Mouse (Mus musculus): Measurements from ENCODE around the gene Caprin1.

Caprin1 gene

GRCm38 (mm10) chr2:103797491-103798009 lies at the start of gene Caprin1:
Caprin1 (minus strand) TSS chr2:103797649.
- DNase-seq, result peak; percentile 95 to 96

- no peak for DNase-seq
Measured at GRCm38 (mm10) chr2:103846875-103847274, 49.4 kb upstream of the Caprin1 start.

GRCm38 (mm10) chr2:103846271-103846670 lies 48.8 kb upstream of the Caprin1 start:
- DNase-seq, result no peak

GRCm38 (mm10) chr2:103844016-103844415 lies 46.6 kb upstream of the Caprin1 start:
- no peak for DNase-seq

GRCm38 (mm10) chr2:103843321-103843720 lies 45.9 kb upstream of the Caprin1 start:
- DNase-seq, result no peak

DNA sequence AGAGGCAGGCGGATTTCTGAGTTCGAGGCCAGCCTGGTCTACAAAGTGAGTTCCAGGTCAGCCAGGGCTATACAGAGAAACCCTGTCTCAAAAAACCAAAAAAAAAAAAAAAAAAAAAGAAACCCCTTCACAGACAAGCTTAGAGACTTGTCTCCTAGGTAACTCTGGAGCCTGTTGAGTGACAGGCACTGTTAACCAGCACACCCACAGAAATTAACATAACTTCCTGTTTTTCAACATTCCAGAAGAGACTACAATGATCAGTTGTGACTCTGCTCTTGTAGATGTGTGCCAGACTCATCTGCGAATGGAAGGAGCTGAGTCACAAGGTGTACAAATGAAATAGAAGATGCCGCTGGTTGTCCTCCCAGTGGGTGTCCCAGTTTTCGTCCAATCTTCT lies 44.9 kb upstream of the Caprin1 start:
- no peak for DNase-seq

DNA sequence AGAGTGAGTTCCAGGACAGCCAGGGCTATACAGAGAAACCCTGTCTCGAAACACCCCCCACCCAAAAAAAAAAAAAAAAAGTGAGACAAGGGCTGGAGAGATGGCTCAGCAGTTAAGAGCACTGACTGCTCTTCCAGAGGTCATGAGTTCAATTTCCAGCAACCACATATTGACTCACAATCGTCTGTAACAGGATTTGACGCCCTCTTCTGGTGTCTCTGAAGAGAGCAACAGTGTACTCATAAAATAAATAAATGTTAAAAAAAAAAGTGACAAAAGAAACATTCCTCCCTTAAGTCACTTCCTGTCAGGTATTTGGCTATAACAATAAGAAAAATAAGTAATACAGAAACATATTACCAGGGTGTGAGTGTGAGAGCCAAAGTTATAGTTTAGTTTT lies 41.0 kb upstream of the Caprin1 start:
- DNase-seq, result no peak

GRCm38 (mm10) chr2:103837166-103837565 lies 39.7 kb upstream of the Caprin1 start:
- no peak for DNase-seq

DNA sequence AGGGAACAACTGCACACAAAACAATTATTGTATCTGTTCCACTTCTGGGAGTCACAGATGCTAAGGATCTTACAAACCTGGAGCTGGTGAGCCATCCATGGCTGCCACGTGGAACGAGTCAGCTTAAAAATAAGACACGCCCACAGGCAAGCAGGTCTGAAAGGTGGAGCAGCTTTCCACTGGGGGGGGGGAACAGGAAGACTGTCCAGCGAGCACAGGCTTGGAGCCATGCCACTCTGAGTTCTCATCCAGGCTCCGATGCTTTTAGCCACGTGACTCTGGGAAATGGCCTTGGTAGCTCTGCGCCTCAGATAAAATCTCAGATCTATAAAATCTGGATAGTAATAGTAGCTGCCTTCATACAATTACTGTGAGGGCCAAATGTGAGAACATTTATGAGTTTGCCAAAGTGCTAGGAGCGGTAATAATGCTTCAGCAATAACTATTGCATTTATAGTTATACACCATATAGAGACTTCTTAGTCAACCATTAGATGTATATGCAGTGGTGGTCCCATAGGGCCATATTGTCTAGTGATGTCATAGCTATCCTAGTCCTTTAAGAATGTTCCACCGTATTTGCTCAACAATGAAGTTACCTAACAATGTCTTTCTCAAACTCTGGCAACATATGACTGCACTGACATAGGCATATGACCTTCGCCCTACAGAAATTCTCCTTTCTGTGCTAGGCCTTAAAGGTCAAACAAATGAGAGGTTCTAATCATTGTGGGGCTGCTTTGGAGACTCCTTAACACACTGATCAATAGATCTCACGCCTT lies 38.4 kb upstream of the Caprin1 start:
- DNase-seq, result peak in 1 of 2 experiments; percentile 7

DNA sequence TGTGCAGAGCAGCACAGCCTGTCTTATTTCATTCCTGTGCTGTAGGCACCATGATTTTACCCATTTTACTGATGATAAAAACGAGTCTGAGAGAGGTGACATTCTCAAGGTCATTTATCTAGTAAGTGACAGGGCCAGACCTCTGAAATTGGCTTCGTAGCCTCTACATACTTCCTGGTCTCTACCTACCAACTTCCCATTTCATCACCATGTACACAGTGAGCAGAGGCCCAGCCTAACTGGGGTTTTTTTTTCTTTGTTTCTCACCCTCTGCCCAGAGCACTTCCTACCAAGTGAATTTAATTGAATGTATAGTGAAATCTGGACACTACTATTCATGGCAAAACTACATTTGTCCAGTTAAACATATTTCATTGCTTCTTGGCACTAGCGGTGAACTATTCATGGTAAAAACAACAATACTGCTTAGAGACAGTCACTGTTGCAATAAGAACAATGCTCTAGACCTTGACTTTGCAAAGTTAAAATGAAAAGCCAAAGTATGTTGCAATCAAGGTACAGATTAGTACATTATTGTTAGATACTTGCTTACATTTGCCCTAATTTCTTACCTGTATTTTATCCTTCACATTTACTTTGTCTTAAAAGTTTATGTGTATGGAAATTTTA lies 36.5 kb upstream of the Caprin1 start:
- no peak for DNase-seq

DNA sequence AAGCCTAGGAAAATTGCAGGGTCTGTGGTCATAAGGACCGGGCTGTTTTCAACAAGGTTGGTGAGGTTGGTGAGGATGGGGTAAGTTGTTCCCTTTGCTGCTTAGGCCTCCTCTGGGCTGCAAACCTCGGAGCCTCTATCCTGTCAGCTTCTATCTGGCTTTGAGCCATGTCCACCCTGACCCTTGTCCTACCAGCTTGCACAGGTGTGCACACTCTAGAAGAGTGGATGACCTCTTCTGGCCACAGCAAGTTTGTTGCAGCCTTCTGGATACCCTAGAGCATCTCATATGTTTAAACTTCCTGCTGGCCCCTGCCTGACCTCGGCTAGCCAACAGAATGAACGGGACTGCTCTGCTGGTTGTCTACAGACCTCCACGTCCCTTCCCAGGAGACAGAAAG lies 35.5 kb upstream of the Caprin1 start:
- no peak for DNase-seq

DNA sequence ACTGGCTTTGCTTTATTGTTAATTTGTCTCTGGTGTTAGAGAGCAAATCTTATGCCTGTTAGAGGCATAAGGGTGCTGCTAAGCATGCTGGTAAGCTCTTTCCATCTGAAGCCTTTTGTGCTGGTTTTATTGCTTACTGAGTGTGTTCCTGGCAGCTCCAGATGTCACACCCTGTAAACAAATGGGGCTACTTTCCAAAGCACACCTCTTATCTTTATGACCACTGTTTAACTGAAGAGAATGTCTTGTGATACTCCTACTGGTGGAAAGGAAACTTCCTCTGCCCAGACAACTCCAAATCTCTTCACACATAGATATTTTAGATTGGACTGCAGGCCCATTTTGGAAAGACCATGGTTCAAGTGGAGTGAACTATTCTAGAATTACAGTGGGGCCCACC lies 31.5 kb upstream of the Caprin1 start:
- DNase-seq, result no peak

GRCm38 (mm10) chr2:103824916-103825315 lies 27.5 kb upstream of the Caprin1 start:
- no peak for DNase-seq

- DNase-seq, result peak in 1 of 2 experiments; percentile 6
Measured at GRCm38 (mm10) chr2:103822560-103822959, 25.1 kb upstream of the Caprin1 start.

GRCm38 (mm10) chr2:103817145-103817895 lies 19.9 kb upstream of the Caprin1 start:
- DNase-seq, result no peak

GRCm38 (mm10) chr2:103815976-103816375 lies 18.5 kb upstream of the Caprin1 start:
- no peak for DNase-seq

DNA sequence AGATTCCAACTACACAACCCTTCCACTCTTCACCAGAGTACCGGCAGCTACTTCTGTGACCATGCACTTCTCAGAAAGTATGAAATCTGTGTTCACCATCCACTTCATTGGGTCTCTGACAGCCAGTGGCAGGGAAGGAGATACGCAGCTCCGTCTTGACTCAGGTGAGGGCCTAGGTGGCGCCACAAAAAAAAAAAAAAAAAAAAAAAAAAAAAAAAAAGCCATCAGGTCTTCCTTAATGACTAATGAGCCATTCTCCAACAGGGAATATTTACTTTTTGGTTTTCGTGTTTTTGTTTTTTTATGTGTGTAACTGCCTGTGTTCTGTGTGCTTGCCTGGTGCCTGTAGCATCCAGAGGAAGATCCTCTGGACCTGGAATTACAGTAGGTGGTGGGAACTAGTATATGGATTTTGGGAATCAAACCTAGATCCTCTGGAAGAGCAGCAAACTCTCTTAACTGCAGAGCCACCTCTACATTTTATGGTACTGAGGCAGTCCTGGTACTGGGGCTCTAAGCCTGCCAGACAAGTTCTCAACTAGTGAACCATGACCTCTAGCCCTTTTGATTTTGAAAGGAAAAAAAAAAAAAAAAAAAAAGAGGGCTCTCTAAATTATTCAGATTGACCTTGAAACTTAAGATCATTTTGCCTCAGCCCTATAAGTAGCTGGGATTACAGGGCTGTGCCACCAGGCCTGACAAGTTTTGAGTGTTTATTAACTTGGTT lies 14.2 kb upstream of the Caprin1 start:
- no peak for DNase-seq

GRCm38 (mm10) chr2:103810412-103810811 lies 13.0 kb upstream of the Caprin1 start:
- DNase-seq, result no peak

DNA sequence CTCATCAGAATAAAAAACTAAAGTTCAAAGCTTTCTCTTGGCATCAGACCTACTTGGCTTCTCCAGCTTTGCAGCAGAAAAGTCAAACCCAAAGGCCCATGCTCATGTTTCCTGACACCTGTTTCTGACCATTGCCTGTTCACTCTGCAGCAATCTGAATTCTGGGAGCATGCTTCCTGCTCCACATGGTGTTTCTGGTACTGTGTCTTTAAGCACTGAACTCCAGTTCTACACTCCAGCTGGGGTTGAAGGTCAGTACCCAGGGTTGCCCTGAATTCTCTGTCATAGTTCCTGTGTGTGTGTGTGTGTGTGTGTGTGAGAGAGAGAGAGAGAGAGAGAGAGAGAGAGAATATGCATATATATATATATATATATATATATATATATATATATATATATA lies 11.0 kb upstream of the Caprin1 start:
- no peak for DNase-seq

GRCm38 (mm10) chr2:103803770-103804530 lies 6.5 kb upstream of the Caprin1 start:
- DNase-seq, result no peak

DNA sequence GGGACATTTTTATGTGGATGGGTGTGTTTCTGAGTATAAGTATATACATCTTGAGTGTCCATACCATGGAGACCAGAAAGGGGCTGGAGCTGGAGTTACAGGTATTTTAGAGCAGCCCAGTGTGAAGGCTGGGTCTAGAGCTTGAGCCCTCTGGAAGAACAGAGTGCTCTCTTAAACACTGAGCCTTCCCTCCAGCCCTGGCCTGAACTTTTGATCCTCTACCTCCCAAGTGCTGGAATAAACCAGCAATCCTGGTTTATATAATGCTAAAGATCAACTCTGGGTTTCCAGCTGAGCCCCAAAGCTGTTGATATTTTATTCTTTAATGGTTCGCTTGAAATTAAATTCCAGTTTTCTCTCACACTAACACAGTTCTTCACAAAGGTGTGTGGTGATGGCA lies 5.0 kb upstream of the Caprin1 start:
- DNase-seq, result no peak

- DNase-seq, result peak; percentile 87 to 91
Measured at GRCm38 (mm10) chr2:103796861-103797466, 485 bp downstream of the Caprin1 start.
